Mouse (Mus musculus) kidney, postnatal 0 days (tissue): Measurements from ENCODE around the gene Vsig10. TPM values are rescaled to one million over a fixed set of nuclear protein-coding genes. Genes with fewer than 3 reads are reported as not detected.

ENCODE experiments used
- ATAC-seq: fragments of 200-750 bp; cut with Nextera tagmentation; replicated peaks from 2 replicates; pipeline ENCODE4 v1.8.0; 2017; ENCODE audit warnings: low read depth, moderate number of reproducible peaks, moderate TSS enrichment, moderate library complexity; ENCODE audit not compliant: low FRiP score
- DNase-seq: peaks from one replicate; pipeline ENCODE4 v3.0.0-alpha.2; 2016; ENCODE audit warnings: low spot score
- H3K27ac ChIP-seq: fragments of 300-500 bp; sonication (generic); 2 replicates; pipeline ENCODE4 v1.5.1; 2014; ENCODE audit warnings: mild to moderate bottlenecking
- H3K27me3 ChIP-seq: fragments of 300-500 bp; sonication (generic); 2 replicates; pipeline ENCODE4 v1.6.1; 2014; ENCODE audit warnings: low read length, mixed read lengths; ENCODE audit not compliant: insufficient read depth
- H3K36me3 ChIP-seq: fragments of 300-500 bp; sonication (generic); 2 replicates; pipeline ENCODE4 v1.6.1; 2014; ENCODE audit warnings: low read length, mixed read lengths; ENCODE audit not compliant: insufficient read depth
- H3K4me1 ChIP-seq: fragments of 300-500 bp; sonication (generic); replicated peaks from 2 replicates; pipeline ENCODE4 v1.6.1; 2014; ENCODE audit warnings: antibody characterized with exemption, low read length, mixed read lengths; ENCODE audit not compliant: insufficient read depth
- H3K4me2 ChIP-seq: fragments of 300-500 bp; sonication (generic); 2 replicates; pipeline ENCODE4 v1.6.1; 2014; ENCODE audit warnings: mild to moderate bottlenecking, low read length, moderate library complexity, mixed read lengths
- H3K4me3 ChIP-seq: fragments of 300-500 bp; sonication (generic); replicated peaks from 2 replicates; pipeline ENCODE4 v1.5.1; 2014; ENCODE audit warnings: low read depth, low read length
- H3K9ac ChIP-seq: fragments of 300-500 bp; sonication (generic); 2 replicates; pipeline ENCODE4 v1.6.1; 2014; ENCODE audit warnings: low read depth, low read length
- H3K9me3 ChIP-seq: fragments of 300-500 bp; sonication (generic); replicated peaks from 2 replicates; pipeline ENCODE4 v1.6.1; 2016; ENCODE audit warnings: low read length, inconsistent platforms, mixed read lengths
- CTCF ChIP-seq: IDR thresholded peaks from 2 replicates; pipeline ENCODE4 v1.5.1; 2016; ENCODE audit warnings: antibody characterized with exemption, low read depth, mild to moderate bottlenecking, moderate library complexity
- WGBS: fragments of 180-500 bp; shearing (Covaris S2); extraction: QIAGEN DNeasy Blood & Tissue Kit; methylation state at CpG from one replicate; pipeline ENCODE4 v1.1.7; 2014; 5-methylcytosine and 5-hydroxymethylcytosine counted together
- polyA plus RNA-seq: library from polyadenylated mRNA; unstranded; fragments of >200 nt; fragmentation: Nextera tagmentation; extraction: Ambion mirVana; gene quantifications from 2 replicates; pipeline ENCODE4 v1.2.1, GENCODE M21; 2015

Gene Vsig10
- polyA plus RNA-seq, 1 experiment from 2014 or later: 9.5 TPM

DNA sequence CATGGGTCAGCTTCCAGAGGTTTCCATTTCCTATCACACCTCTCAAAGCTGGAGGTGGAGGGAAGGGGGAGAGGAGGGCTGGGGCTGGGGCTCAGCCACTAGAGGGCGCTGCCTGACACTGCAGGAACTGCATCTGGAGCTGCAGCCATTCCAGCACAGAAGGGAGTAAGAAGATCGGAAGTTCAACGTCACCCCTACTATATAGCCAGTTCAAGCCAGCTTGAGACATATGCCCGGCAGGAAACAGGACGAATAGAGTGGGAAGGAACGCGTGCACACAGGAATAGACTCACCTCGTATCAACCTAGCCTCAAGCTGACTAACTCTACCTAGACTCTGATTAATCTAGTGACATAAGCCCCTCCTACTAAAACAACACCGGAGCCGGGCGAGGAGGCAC is 11.2 kb upstream of the Vsig10 start:
- WGBS: 26% methylated on average over 11 of the region's 11 CpGs

DNA sequence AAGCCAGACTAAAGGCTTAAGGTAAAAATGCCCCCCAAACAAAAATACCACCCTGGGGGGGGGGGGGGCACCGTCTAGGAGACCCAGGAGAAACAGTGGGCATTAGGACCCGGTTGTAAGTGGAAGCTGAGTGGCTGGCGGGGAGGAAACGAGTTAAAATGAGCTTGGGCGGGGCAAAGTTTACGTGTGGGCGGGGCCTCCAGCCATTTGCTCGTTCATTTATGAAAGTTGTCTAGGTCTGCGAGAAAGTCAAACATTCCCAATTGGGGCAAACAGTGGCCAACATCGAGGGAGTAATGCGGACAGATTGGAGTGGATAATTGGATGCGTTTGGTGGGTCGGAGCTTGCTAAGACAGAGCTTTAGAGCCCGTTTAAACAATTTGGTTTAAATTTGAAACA is 5.5 kb upstream of the Vsig10 start:
- no peak for TF ChIP-seq CTCF
- DNase-seq (peak; percentile 77), ATAC-seq (no peak)
- H3K9ac ChIP-seq: no peak overlapping the region
- H3K27me3 ChIP-seq: no peaks in the 10 kb centered on the region
- 22% methylated on average over 14 of the region's 14 CpGs for WGBS
- no peaks in the 10 kb centered on the region; the same call in 1 of the 2 replicates for H3K4me1 ChIP-seq
- H3K4me2 ChIP-seq: peak overlapping the region; percentile 49
- no peaks in the 10 kb centered on the region for H3K36me3 ChIP-seq
- no peak overlapping the region for H3K27ac ChIP-seq
- peak overlapping the region; percentile 18; the same call in 1 of the 2 replicates for H3K4me3 ChIP-seq
- H3K9me3 ChIP-seq: no peaks in the 10 kb centered on the region

More for the DNA sequence above, 11.2 kb upstream of the Vsig10 start:
- no peak overlapping the region for H3K9ac ChIP-seq
- no peak for ATAC-seq
- no peaks in the 10 kb centered on the region for H3K27me3 ChIP-seq
- H3K4me3 ChIP-seq: no peak overlapping the region
- no peak overlapping the region for H3K4me2 ChIP-seq
- H3K4me1 ChIP-seq: no peaks in the 10 kb centered on the region
- TF ChIP-seq CTCF: peak; percentile 82
- no peaks in the 10 kb centered on the region for H3K9me3 ChIP-seq
- DNase-seq: peak; percentile 71
- H3K27ac ChIP-seq: no peak overlapping the region
- H3K36me3 ChIP-seq: no peaks in the 10 kb centered on the region

DNA sequence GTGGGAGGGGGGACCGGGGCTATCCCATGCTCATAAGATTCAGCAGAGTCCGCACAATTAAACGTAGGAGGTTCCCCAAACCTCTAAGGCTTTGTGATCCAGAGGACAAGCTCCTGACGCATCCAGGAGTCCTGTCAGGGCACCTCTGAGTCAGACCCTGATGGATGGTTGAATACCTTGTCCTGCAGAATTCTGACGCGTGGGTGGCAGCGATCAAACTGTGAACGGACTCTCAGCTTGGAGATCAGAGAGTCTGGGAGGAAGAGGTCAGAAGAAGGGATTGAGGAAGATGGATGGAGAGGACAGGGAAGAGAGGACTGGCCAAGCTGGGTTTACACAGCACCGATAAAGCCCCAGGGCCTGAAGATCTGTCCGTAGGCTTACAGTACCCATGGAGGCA is 5.0 kb upstream of the Vsig10 start:
- no peaks in the 10 kb centered on the region; the same call in 1 of the 2 replicates for H3K4me1 ChIP-seq
- H3K27ac ChIP-seq: no peak overlapping the region
- no peak overlapping the region for H3K9ac ChIP-seq
- no peak for TF ChIP-seq CTCF
- no peak for DNase-seq
- peak overlapping the region; percentile 49 for H3K4me2 ChIP-seq
- WGBS: 32% methylated on average over 10 of the region's 10 CpGs
- no peaks in the 10 kb centered on the region for H3K27me3 ChIP-seq
- ATAC-seq: no peak
- H3K4me3 ChIP-seq: no peak overlapping the region
- H3K9me3 ChIP-seq: no peaks in the 10 kb centered on the region
- no peaks in the 10 kb centered on the region for H3K36me3 ChIP-seq

DNA sequence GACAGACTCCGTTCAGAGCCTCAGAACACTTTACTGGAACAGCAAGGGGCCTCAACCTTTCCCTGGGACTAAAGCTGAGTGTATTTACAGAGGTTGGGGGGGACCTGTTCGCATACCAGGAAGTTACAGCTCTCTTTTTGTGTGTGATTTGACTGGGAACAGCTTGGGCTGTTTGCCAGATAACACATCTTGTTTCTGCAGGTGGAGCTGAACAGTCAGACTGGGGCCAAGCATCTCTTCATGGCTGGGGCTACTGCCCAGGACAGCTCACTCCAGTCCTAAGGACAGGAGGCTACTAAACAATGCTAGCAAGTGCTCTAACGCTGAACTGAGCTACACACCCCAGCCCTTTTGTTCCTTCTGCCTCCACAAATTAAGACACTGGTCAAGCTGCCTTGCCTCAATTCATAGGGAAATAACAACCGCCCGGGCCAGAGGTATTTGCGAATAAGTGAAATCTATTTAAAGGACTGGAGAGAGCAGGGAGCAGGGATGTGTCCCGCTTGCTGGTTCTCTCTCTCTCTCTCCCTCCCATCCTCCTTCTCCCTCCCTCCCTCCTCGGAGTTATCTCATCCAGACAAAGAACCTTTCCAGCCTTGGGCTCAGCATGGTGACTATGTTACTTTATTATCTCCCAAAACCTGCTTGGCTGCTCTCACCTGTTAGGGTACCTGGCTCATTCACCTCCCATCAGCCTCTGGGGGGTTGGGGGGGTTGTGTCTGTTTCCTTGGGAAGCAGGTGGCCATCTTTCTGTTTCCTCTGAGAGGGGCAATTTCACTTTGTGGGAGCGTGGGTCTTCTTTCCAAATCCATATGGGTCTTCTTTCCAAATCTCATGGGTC is 4.1 kb upstream of the Vsig10 start:
- peak; percentile 16 for DNase-seq
- 27% methylated on average over 9 of the region's 9 CpGs for WGBS

DNA sequence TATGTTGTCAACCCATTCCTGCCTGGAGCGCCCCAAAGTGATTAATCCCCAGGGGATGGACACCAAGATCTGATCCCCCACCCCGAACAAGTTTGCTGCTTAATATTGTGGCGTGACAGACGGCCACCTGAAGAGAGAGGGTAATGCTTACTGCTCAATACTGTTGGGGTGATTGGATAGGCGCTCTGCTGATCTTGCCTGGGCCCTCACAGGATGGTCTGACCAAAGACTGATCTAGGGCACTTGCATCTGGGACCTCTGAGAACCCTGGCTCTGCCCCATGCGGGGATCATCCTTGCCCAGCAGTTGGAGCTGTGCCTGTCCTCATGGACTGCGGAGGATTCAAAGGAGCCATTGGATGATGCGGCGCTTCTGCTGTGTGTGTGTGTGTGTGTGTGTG is 4.9 kb downstream of the Vsig10 start:
- Histone ChIP-seq H3K27me3 (no peaks in the 10 kb centered on the region), H3K4me1 (no peaks in the 10 kb centered on the region; the same call in 1 of the 2 replicates), H3K27ac (no peak overlapping the region), H3K36me3 (0 out of 2 replicates have a peak, but pooled peaks cover 2% of the 10 kb centered on the region), H3K4me3 (no peak overlapping the region), H3K9ac (no peak overlapping the region), H3K4me2 (no peak overlapping the region), H3K9me3 (no peaks in the 10 kb centered on the region)
- TF ChIP-seq CTCF: no peak
- 89% methylated on average over 9 of the region's 9 CpGs for WGBS
- no peak for ATAC-seq
- DNase-seq: no peak

More for the DNA sequence above, 4.1 kb upstream of the Vsig10 start:
- Histone ChIP-seq H3K27ac (no peak overlapping the region), H3K4me2 (no peak overlapping the region), H3K4me3 (no peak overlapping the region), H3K36me3 (no peaks in the 10 kb centered on the region), H3K4me1 (no peaks in the 10 kb centered on the region; the same call in 1 of the 2 replicates), H3K9me3 (no peaks in the 10 kb centered on the region), H3K27me3 (no peaks in the 10 kb centered on the region), H3K9ac (0 out of 2 replicates have a peak overlapping the region, but pooled peaks have one; percentile 27)
- TF ChIP-seq CTCF: no peak
- no peak for ATAC-seq

DNA sequence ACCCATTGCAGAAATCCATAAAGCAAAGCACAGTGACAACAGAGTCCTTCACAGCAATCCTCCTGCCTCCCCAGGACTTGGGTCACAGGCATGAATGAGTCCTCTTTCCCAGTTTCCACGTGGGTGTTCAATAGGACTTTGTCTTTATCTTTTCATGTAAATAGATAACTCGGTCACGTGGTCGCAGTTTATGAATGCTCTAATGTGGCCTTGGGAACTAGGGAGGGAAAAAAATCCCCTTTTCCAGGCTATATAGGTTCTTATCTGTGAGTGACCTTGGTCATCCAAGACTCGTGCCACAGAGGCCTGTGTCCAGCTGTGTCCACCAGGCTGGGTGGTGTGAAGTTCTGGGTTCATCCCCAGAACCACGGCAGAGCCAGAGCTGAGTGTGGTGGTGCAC is 7.5 kb downstream of the Vsig10 start:
- ATAC-seq: no peak
- H3K27me3 ChIP-seq: no peaks in the 10 kb centered on the region
- no peak for DNase-seq
- H3K27ac ChIP-seq: no peak overlapping the region
- H3K9me3 ChIP-seq: no peaks in the 10 kb centered on the region
- H3K9ac ChIP-seq: no peak overlapping the region
- H3K4me2 ChIP-seq: no peak overlapping the region
- 77% methylated on average over 6 of the region's 6 CpGs for WGBS
- H3K4me1 ChIP-seq: no peaks in the 10 kb centered on the region
- H3K36me3 ChIP-seq: 0 out of 2 replicates have a peak, but pooled peaks cover 2% of the 10 kb centered on the region
- no peak overlapping the region for H3K4me3 ChIP-seq
- TF ChIP-seq CTCF: no peak
